Mouse (Mus musculus): ENCODE data around the gene Clic4. TPM values are rescaled to one million over a fixed set of nuclear protein-coding genes. Genes with fewer than 3 reads are reported as not detected.

Gene Clic4
- polyA plus RNA-seq, 1 experiment: 50.2 TPM

GRCm38 (mm10) chr4:135256536-135257450 lies 15.8 kb downstream of the Clic4 start:
- Histone ChIP-seq H3K4me3 (ENCODE audit: control insufficient read depth, insufficient read depth, low read length) (no peak overlapping the region), H3K27ac (ENCODE audit: control insufficient read depth, insufficient read depth, low read length) (no peak overlapping the region), H3K36me3 (ENCODE audit: control insufficient read depth, insufficient read depth, low read length) (no peaks in the 10 kb centered on the region), H3K27me3 (ENCODE audit: control insufficient read depth, insufficient read depth, low read length) (no peaks in the 10 kb centered on the region), H3K4me1 (replicated peaks; ENCODE audit: control insufficient read depth, insufficient read depth, low read length) (0 out of 2 replicates have a peak, but pooled peaks cover 2% of the 10 kb centered on the region)
- 81% methylated on average over 11 of the region's 11 CpGs for WGBS
- TF ChIP-seq POLR2A (IDR thresholded peaks at IDR 0.05; ENCODE audit: control insufficient read depth, extremely low read depth, insufficient read depth, low read length, poor library complexity) (no peak), CTCF (IDR thresholded peaks at IDR 0.05; ENCODE audit: borderline replicate concordance, control insufficient read depth, extremely low read depth, insufficient read depth, low read length, poor library complexity) (no peak)
- DNase-seq: no peak

GRCm38 (mm10) chr4:135254770-135255169 lies 17.8 kb downstream of the Clic4 start:
- Histone ChIP-seq H3K4me1 (replicated peaks; ENCODE audit: control insufficient read depth, insufficient read depth, low read length) (0 out of 2 replicates have a peak, but pooled peaks cover 2% of the 10 kb centered on the region), H3K36me3 (ENCODE audit: control insufficient read depth, insufficient read depth, low read length) (no peaks in the 10 kb centered on the region), H3K27ac (ENCODE audit: control insufficient read depth, insufficient read depth, low read length) (no peak overlapping the region), H3K4me3 (ENCODE audit: control insufficient read depth, insufficient read depth, low read length) (no peak overlapping the region), H3K27me3 (ENCODE audit: control insufficient read depth, insufficient read depth, low read length) (no peaks in the 10 kb centered on the region)
- WGBS: 45% methylated on average over 3 of the region's 3 CpGs
- TF ChIP-seq CTCF (IDR thresholded peaks at IDR 0.05; ENCODE audit: borderline replicate concordance, control insufficient read depth, extremely low read depth, insufficient read depth, low read length, poor library complexity) (no peak), POLR2A (IDR thresholded peaks at IDR 0.05; ENCODE audit: control insufficient read depth, extremely low read depth, insufficient read depth, low read length, poor library complexity) (no peak)
- no peak for DNase-seq

GRCm38 (mm10) chr4:135254321-135254720 lies 18.3 kb downstream of the Clic4 start:
- H3K4me1 ChIP-seq (replicated peaks; ENCODE audit: control insufficient read depth, insufficient read depth, low read length): 0 out of 2 replicates have a peak, but pooled peaks cover 2% of the 10 kb centered on the region
- DNase-seq: no peak
- H3K27me3 ChIP-seq (ENCODE audit: control insufficient read depth, insufficient read depth, low read length): no peaks in the 10 kb centered on the region
- TF ChIP-seq POLR2A (IDR thresholded peaks at IDR 0.05; ENCODE audit: control insufficient read depth, extremely low read depth, insufficient read depth, low read length, poor library complexity) (no peak), CTCF (IDR thresholded peaks at IDR 0.05; ENCODE audit: borderline replicate concordance, control insufficient read depth, extremely low read depth, insufficient read depth, low read length, poor library complexity) (no peak)
- H3K36me3 ChIP-seq (ENCODE audit: control insufficient read depth, insufficient read depth, low read length): no peaks in the 10 kb centered on the region
- 43% methylated on average over 4 of the region's 4 CpGs for WGBS
- no peak overlapping the region for H3K4me3 ChIP-seq (ENCODE audit: control insufficient read depth, insufficient read depth, low read length)
- no peak overlapping the region for H3K27ac ChIP-seq (ENCODE audit: control insufficient read depth, insufficient read depth, low read length)

- no peaks in the 10 kb centered on the region for H3K36me3 ChIP-seq (ENCODE audit: control insufficient read depth, insufficient read depth, low read length)
- TF ChIP-seq CTCF (IDR thresholded peaks at IDR 0.05; ENCODE audit: borderline replicate concordance, control insufficient read depth, extremely low read depth, insufficient read depth, low read length, poor library complexity) (no peak), POLR2A (IDR thresholded peaks at IDR 0.05; ENCODE audit: control insufficient read depth, extremely low read depth, insufficient read depth, low read length, poor library complexity) (no peak)
- H3K27me3 ChIP-seq (ENCODE audit: control insufficient read depth, insufficient read depth, low read length): no peaks in the 10 kb centered on the region
- H3K4me3 ChIP-seq (ENCODE audit: control insufficient read depth, insufficient read depth, low read length): no peak overlapping the region
- peaks cover 3% of the 10 kb centered on the region; the same call in 1 of the 2 replicates for H3K4me1 ChIP-seq (replicated peaks; ENCODE audit: control insufficient read depth, insufficient read depth, low read length)
- H3K27ac ChIP-seq (ENCODE audit: control insufficient read depth, insufficient read depth, low read length): no peak overlapping the region
- WGBS: 94% methylated on average over 12 of the region's 12 CpGs
- DNase-seq: no peak
These were observed 19.2 kb downstream of the Clic4 start for GRCm38 (mm10) chr4:135253239-135254039.

- peaks cover 10% of the 10 kb centered on the region for H3K4me1 ChIP-seq (replicated peaks; ENCODE audit: control insufficient read depth, insufficient read depth, low read length)
- no peak overlapping the region for H3K4me3 ChIP-seq (ENCODE audit: control insufficient read depth, insufficient read depth, low read length)
- H3K27me3 ChIP-seq (ENCODE audit: control insufficient read depth, insufficient read depth, low read length): no peaks in the 10 kb centered on the region
- TF ChIP-seq POLR2A (IDR thresholded peaks at IDR 0.05; ENCODE audit: control insufficient read depth, extremely low read depth, insufficient read depth, low read length, poor library complexity) (no peak), CTCF (IDR thresholded peaks at IDR 0.05; ENCODE audit: borderline replicate concordance, control insufficient read depth, extremely low read depth, insufficient read depth, low read length, poor library complexity) (no peak)
- no peak for DNase-seq
- WGBS: 92% methylated on average over 2 of the region's 2 CpGs
- no peak overlapping the region for H3K27ac ChIP-seq (ENCODE audit: control insufficient read depth, insufficient read depth, low read length)
- no peaks in the 10 kb centered on the region for H3K36me3 ChIP-seq (ENCODE audit: control insufficient read depth, insufficient read depth, low read length)
These were observed 20.8 kb downstream of the Clic4 start for GRCm38 (mm10) chr4:135251801-135252200.

All from thymus, adult 2 months (tissue).